Mouse (Mus musculus) liver, embryonic 11.5 days (tissue): ENCODE measurements around the gene Shc3. TPM values are rescaled to one million over a fixed set of nuclear protein-coding genes. Genes with fewer than 3 reads are reported as not detected.

Experiments
- ATAC-seq: fragments of 200-750 bp; cut with Nextera tagmentation; replicated peaks from 2 replicates; pipeline ENCODE4 v1.8.0; 2017; ENCODE audit warnings: moderate number of reproducible peaks, mild to moderate bottlenecking, moderate TSS enrichment, moderate library complexity; ENCODE audit not compliant: low FRiP score
- DNase-seq: peaks from one replicate; pipeline ENCODE4 v3.0.0-alpha.2; 2017; ENCODE audit warnings: low spot score
- H3K27ac ChIP-seq: fragments of 300-500 bp; sonication (generic); 2 replicates; pipeline ENCODE4 v1.5.1; 2014; ENCODE audit warnings: mild to moderate bottlenecking, low read depth, low read length, control low read depth
- H3K27me3 ChIP-seq: fragments of 300-500 bp; sonication (generic); replicated peaks from 2 replicates; pipeline ENCODE4 v1.6.1; 2014; ENCODE audit warnings: low read length, mixed read lengths; ENCODE audit not compliant: control insufficient read depth, insufficient read depth
- H3K36me3 ChIP-seq: fragments of 300-500 bp; sonication (generic); 2 replicates; pipeline ENCODE4 v1.6.1; 2014; ENCODE audit warnings: mild to moderate bottlenecking, low read length, moderate library complexity, mixed read lengths; ENCODE audit not compliant: control insufficient read depth, insufficient read depth
- H3K4me1 ChIP-seq: fragments of 300-500 bp; sonication (generic); replicated peaks from 2 replicates; pipeline ENCODE4 v1.6.1; 2014; ENCODE audit warnings: low read length, mixed read lengths; ENCODE audit not compliant: control insufficient read depth, insufficient read depth
- H3K4me2 ChIP-seq: fragments of 300-500 bp; sonication (generic); 2 replicates; pipeline ENCODE4 v1.6.1; 2014; ENCODE audit warnings: mild to moderate bottlenecking, control low read depth, moderate library complexity
- H3K4me3 ChIP-seq: fragments of 300-500 bp; sonication (generic); 2 replicates; pipeline ENCODE4 v1.5.1; 2014; ENCODE audit warnings: low read depth, low read length, control low read depth
- H3K9ac ChIP-seq: fragments of 300-500 bp; sonication (generic); 2 replicates; pipeline ENCODE4 v1.6.1; 2014; ENCODE audit warnings: low read depth, low read length, control low read depth
- H3K9me3 ChIP-seq: fragments of 300-500 bp; sonication (generic); 2 replicates; pipeline ENCODE4 v1.6.1; 2016; ENCODE audit warnings: low read length, inconsistent platforms, mixed read lengths; ENCODE audit not compliant: control insufficient read depth
- WGBS: fragments of 180-500 bp; shearing (Covaris S2); extraction: QIAGEN DNeasy Blood & Tissue Kit; methylation state at CpG from one replicate; pipeline ENCODE4 v1.1.7; 2014; 5-methylcytosine and 5-hydroxymethylcytosine counted together
- polyA plus RNA-seq: library from polyadenylated mRNA; unstranded; fragments of >200 nt; fragmentation: Nextera tagmentation; extraction: Ambion mirVana; gene quantifications from 2 replicates; pipeline ENCODE4 v1.2.1, GENCODE M21; 2014

Shc3 gene
- polyA plus RNA-seq, 1 experiment from 2014 or later: not detected

GRCm38 (mm10) chr13:51413461-51413860 lies 155.8 kb downstream of the Shc3 start:
- Histone ChIP-seq H3K4me2 (no peak overlapping the region), H3K4me3 (no peak overlapping the region), H3K9ac (no peak overlapping the region), H3K27ac (no peak overlapping the region), H3K9me3 (peaks cover 3% of the 10 kb centered on the region; the same call in 1 of the 2 replicates), H3K27me3 (peaks cover 7% of the 10 kb centered on the region), H3K36me3 (no peaks in the 10 kb centered on the region), H3K4me1 (peaks cover 3% of the 10 kb centered on the region; the same call in 1 of the 2 replicates)
- no peak for DNase-seq
- ATAC-seq: no peak
- 51% methylated on average over 3 of the region's 3 CpGs for WGBS

GRCm38 (mm10) chr13:51411696-51412430 lies 157.4 kb downstream of the Shc3 start:
- Histone ChIP-seq H3K27me3 (peaks cover 17% of the 10 kb centered on the region), H3K9ac (no peak overlapping the region), H3K4me2 (peak overlapping the region; percentile 45), H3K9me3 (peaks cover 3% of the 10 kb centered on the region; the same call in 1 of the 2 replicates), H3K4me1 (no peaks in the 10 kb centered on the region), H3K36me3 (no peaks in the 10 kb centered on the region), H3K27ac (no peak overlapping the region), H3K4me3 (no peak overlapping the region)
- DNase-seq (no peak), ATAC-seq (no peak)
- 43% methylated on average over 12 of the region's 12 CpGs for WGBS

GRCm38 (mm10) chr13:51411243-51411642 lies 158.0 kb downstream of the Shc3 start:
- no peak for ATAC-seq
- H3K4me3 ChIP-seq: peak overlapping the region; percentile 9; the same call in 1 of the 2 replicates
- WGBS: 69% methylated on average over 9 of the region's 9 CpGs
- H3K36me3 ChIP-seq: no peaks in the 10 kb centered on the region
- H3K9me3 ChIP-seq: peaks cover 3% of the 10 kb centered on the region; the same call in 1 of the 2 replicates
- H3K4me2 ChIP-seq: peak overlapping the region; percentile 45
- H3K27ac ChIP-seq: no peak overlapping the region
- no peak overlapping the region for H3K9ac ChIP-seq
- no peak for DNase-seq
- H3K27me3 ChIP-seq: peaks cover 19% of the 10 kb centered on the region
- H3K4me1 ChIP-seq: no peaks in the 10 kb centered on the region

- 49% methylated on average over 5 of the region's 6 CpGs for WGBS
- ATAC-seq: no peak
- Histone ChIP-seq H3K27ac (no peak overlapping the region), H3K4me3 (peak overlapping the region; percentile 13; the same call in 1 of the 2 replicates), H3K27me3 (peaks cover 19% of the 10 kb centered on the region), H3K36me3 (no peaks in the 10 kb centered on the region), H3K9ac (no peak overlapping the region), H3K9me3 (peaks cover under 1% of the 10 kb centered on the region; the same call in 1 of the 2 replicates), H3K4me1 (no peaks in the 10 kb centered on the region), H3K4me2 (peak overlapping the region; percentile 45)
- DNase-seq: no peak
Measured at GRCm38 (mm10) chr13:51409936-51410481, 159.2 kb downstream of the Shc3 start.

- Histone ChIP-seq H3K9ac (peak within 1 kb of the TSS; percentile 53), H3K9me3 (no peaks in the 10 kb centered on the region), H3K4me3 (peak within 1 kb of the TSS; percentile 50), H3K4me1 (no peaks in the 10 kb centered on the region), H3K27me3 (peaks cover 19% of the 10 kb centered on the region), H3K36me3 (no peaks in the 10 kb centered on the region), H3K27ac (no peak within 1 kb of the TSS), H3K4me2 (peak within 1 kb of the TSS; percentile 67)
- WGBS: under 1% methylated on average over 33 of the region's 33 CpGs
- ATAC-seq: peak; percentile 59; the same call in 1 of the 2 replicates
- peak; percentile 57 for DNase-seq
Measured at GRCm38 (mm10) chr13:51408519-51409001, 160.7 kb downstream of the Shc3 start, which contains the start of gene S1pr3. Gene S1pr3, plus strand, starts transcription at chr13:51408639.

GRCm38 (mm10) chr13:51407541-51408217 lies 161.5 kb downstream of the Shc3 start:
- no peak overlapping the region for H3K27ac ChIP-seq

GRCm38 (mm10) chr13:51405731-51406320 lies 163.4 kb downstream of the Shc3 start:
- ATAC-seq: no peak
- no peak overlapping the region for H3K27ac ChIP-seq
- H3K4me2 ChIP-seq: no peak overlapping the region
- no peak for DNase-seq
- no peak overlapping the region for H3K9ac ChIP-seq
- H3K4me1 ChIP-seq: no peaks in the 10 kb centered on the region
- peaks cover 19% of the 10 kb centered on the region for H3K27me3 ChIP-seq
- no peaks in the 10 kb centered on the region for H3K9me3 ChIP-seq
- 57% methylated on average over 13 of the region's 13 CpGs for WGBS
- H3K36me3 ChIP-seq: no peaks in the 10 kb centered on the region
- H3K4me3 ChIP-seq: no peak overlapping the region

More at GRCm38 (mm10) chr13:51407541-51408217, 161.5 kb downstream of the Shc3 start:
- ATAC-seq (no peak), DNase-seq (no peak)
- H3K27me3 ChIP-seq: peaks cover 19% of the 10 kb centered on the region
- H3K4me2 ChIP-seq: peak overlapping the region; percentile 67
- no peaks in the 10 kb centered on the region for H3K9me3 ChIP-seq
- H3K9ac ChIP-seq: no peak overlapping the region
- H3K4me1 ChIP-seq: no peaks in the 10 kb centered on the region
- H3K4me3 ChIP-seq: no peak overlapping the region
- H3K36me3 ChIP-seq: no peaks in the 10 kb centered on the region
- WGBS: 23% methylated on average over 13 of the region's 13 CpGs

- Histone ChIP-seq H3K36me3 (no peaks in the 10 kb centered on the region), H3K27ac (no peak overlapping the region), H3K4me2 (no peak overlapping the region), H3K4me1 (no peaks in the 10 kb centered on the region), H3K9me3 (no peaks in the 10 kb centered on the region), H3K27me3 (peaks cover 19% of the 10 kb centered on the region), H3K9ac (no peak overlapping the region), H3K4me3 (no peak overlapping the region)
- DNase-seq (no peak), ATAC-seq (no peak)
- 73% methylated on average over 4 of the region's 4 CpGs for WGBS
Measured at GRCm38 (mm10) chr13:51404566-51404965, 164.7 kb downstream of the Shc3 start.
